Mouse (Mus musculus) testis, adult 2 months (tissue): ENCODE results near the gene Elovl6. TPM values are rescaled to one million over a fixed set of nuclear protein-coding genes. Genes with fewer than 3 reads are reported as not detected.

Source experiments
- H3K27ac ChIP-seq: fragments of 200-500 bp; 2 replicates; pipeline ENCODE4 v1.5.1; 2012; ENCODE audit warnings: low read depth, low read length; ENCODE audit not compliant: control insufficient read depth, insufficient read depth
- H3K27me3 ChIP-seq: fragments of 200-500 bp; 2 replicates; pipeline ENCODE4 v1.6.1; 2012; ENCODE audit warnings: mild to moderate bottlenecking, low read length, moderate library complexity; ENCODE audit not compliant: control insufficient read depth, insufficient read depth
- H3K36me3 ChIP-seq: fragments of 200-500 bp; 2 replicates; pipeline ENCODE4 v1.6.1; 2012; ENCODE audit warnings: mild to moderate bottlenecking, low read length; ENCODE audit not compliant: control insufficient read depth, insufficient read depth
- H3K4me1 ChIP-seq: fragments of 200-500 bp; 2 replicates; pipeline ENCODE4 v1.6.1; 2012; ENCODE audit warnings: low read length; ENCODE audit not compliant: control insufficient read depth, insufficient read depth
- H3K4me3 ChIP-seq: fragments of 200-500 bp; 2 replicates; pipeline ENCODE4 v1.5.1; 2012; ENCODE audit warnings: low read depth, mild to moderate bottlenecking, low read length, moderate library complexity, mixed read lengths; ENCODE audit not compliant: control insufficient read depth
- CTCF ChIP-seq: fragments of 200-500 bp; IDR thresholded peaks from 2 replicates; pipeline ENCODE4 v1.5.1; 2012; ENCODE audit warnings: low read depth, mild to moderate bottlenecking, inconsistent platforms, low read length, moderate library complexity; ENCODE audit not compliant: control insufficient read depth, insufficient read depth, insufficient replicate concordance
- POLR2A ChIP-seq: fragments of 200-500 bp; IDR thresholded peaks from 2 replicates; pipeline ENCODE4 v1.6.1; 2012; ENCODE audit warnings: low read depth, mild to moderate bottlenecking, inconsistent platforms, low read length, moderate library complexity; ENCODE audit not compliant: control insufficient read depth
- polyA plus RNA-seq: library from polyadenylated mRNA; depleted of rRNA; stranded (reverse); fragments of >200 nt; gene quantifications from 2 replicates; pipeline ENCODE4 v1.2.3, GENCODE M21; 2012

The Elovl6 gene
- polyA plus RNA-seq, 1 experiment = 13.3 TPM

DNA sequence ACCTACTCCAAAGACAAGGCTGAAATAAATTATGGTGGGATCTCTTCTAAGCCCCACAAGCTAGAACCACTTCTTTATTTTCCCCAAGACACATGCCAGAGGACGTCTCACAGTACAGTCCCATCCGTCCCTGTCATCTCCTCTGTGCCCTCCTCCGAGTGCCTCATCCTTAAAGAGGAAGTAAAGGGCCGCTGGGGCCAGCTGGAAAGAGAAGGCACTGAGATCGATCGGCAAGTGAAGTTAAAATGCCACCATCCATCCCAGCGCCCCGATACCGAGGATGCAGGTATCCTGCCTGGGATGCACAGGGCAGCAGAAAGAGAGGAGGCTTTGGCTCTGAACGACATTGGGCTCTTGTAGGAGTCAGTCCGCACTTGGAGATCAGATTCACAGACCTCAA, 125.6 kb downstream of the Elovl6 start:
- Histone ChIP-seq H3K36me3 (no peaks in the 10 kb centered on the region), H3K4me3 (no peak overlapping the region), H3K27me3 (no peaks in the 10 kb centered on the region), H3K27ac (no peak overlapping the region), H3K4me1 (no peaks in the 10 kb centered on the region)
- TF ChIP-seq POLR2A (no peak), CTCF (no peak)

DNA sequence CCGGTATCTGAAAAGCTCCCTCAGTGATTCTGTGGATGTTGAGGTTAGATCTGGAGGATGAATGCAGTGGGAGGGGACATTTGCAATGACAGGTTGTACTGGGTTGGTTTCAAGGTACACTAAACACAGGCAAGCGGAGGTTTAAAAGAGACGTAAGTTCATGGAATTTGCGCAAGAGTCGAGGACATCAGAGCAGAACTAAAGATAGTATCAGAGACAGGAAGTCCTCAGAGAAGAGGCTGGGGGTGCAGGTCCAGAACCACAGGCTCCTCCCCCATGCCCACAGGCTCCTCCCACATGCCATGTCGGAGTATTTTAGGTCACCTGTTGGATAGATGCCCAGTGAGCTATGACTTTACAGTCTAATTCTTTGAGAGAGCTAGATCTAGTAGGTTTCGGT, 126.6 kb downstream of the Elovl6 start:
- Histone ChIP-seq H3K4me1 (no peaks in the 10 kb centered on the region), H3K4me3 (no peak overlapping the region), H3K27ac (no peak overlapping the region), H3K27me3 (no peaks in the 10 kb centered on the region), H3K36me3 (no peaks in the 10 kb centered on the region)
- TF ChIP-seq CTCF = no peak
- no peak for TF ChIP-seq POLR2A

GRCm38 (mm10) chr3:129663906-129664305, 131.8 kb downstream of the Elovl6 start:
- Histone ChIP-seq H3K27me3 (no peaks in the 10 kb centered on the region), H3K4me3 (no peak overlapping the region), H3K36me3 (no peaks in the 10 kb centered on the region), H3K27ac (no peak overlapping the region), H3K4me1 (no peaks in the 10 kb centered on the region)
- TF ChIP-seq CTCF (no peak), POLR2A (no peak)

GRCm38 (mm10) chr3:129675923-129676322, 143.8 kb downstream of the Elovl6 start:
- H3K27me3 ChIP-seq = no peaks in the 10 kb centered on the region
- no peak overlapping the region for H3K4me3 ChIP-seq
- no peak overlapping the region for H3K27ac ChIP-seq
- TF ChIP-seq POLR2A = no peak
- TF ChIP-seq CTCF = no peak
- H3K36me3 ChIP-seq = no peaks in the 10 kb centered on the region
- H3K4me1 ChIP-seq = no peaks in the 10 kb centered on the region

- H3K36me3 ChIP-seq = no peaks in the 10 kb centered on the region
- no peak overlapping the region for H3K4me3 ChIP-seq
- no peaks in the 10 kb centered on the region for H3K4me1 ChIP-seq
- H3K27ac ChIP-seq = no peak overlapping the region
- TF ChIP-seq POLR2A = no peak
- H3K27me3 ChIP-seq = no peaks in the 10 kb centered on the region
Measured at GRCm38 (mm10) chr3:129680258-129680657, 148.1 kb downstream of the Elovl6 start.

DNA sequence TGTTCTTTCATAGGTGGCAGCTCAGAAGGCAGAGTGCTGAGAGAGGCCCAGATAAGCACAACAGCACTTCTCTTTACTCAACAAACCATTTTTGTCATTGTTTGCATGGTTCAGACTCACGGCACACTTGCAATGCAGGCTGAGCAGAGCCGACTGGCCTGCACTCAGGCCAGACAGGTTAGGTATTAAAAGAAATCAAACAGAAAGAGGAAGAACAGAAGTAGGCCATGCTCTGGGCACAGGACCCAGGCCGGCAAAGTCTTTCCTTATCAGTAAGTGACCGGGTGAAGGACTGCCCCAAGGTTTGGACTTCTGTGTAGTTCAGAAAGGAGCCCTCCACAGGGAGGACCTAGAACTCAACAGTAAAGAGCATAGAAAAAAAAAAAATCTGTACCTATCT, 149.7 kb downstream of the Elovl6 start:
- TF ChIP-seq CTCF (no peak), POLR2A (no peak)
- no peak overlapping the region for H3K4me3 ChIP-seq
- H3K27ac ChIP-seq = no peak overlapping the region
- H3K36me3 ChIP-seq = no peaks in the 10 kb centered on the region
- no peaks in the 10 kb centered on the region for H3K4me1 ChIP-seq
- no peaks in the 10 kb centered on the region for H3K27me3 ChIP-seq

GRCm38 (mm10) chr3:129682389-129682788, 150.2 kb downstream of the Elovl6 start:
- Histone ChIP-seq H3K4me3 (no peak overlapping the region), H3K27ac (no peak overlapping the region), H3K27me3 (no peaks in the 10 kb centered on the region), H3K36me3 (no peaks in the 10 kb centered on the region), H3K4me1 (no peaks in the 10 kb centered on the region)
- TF ChIP-seq POLR2A (no peak), CTCF (no peak)

DNA sequence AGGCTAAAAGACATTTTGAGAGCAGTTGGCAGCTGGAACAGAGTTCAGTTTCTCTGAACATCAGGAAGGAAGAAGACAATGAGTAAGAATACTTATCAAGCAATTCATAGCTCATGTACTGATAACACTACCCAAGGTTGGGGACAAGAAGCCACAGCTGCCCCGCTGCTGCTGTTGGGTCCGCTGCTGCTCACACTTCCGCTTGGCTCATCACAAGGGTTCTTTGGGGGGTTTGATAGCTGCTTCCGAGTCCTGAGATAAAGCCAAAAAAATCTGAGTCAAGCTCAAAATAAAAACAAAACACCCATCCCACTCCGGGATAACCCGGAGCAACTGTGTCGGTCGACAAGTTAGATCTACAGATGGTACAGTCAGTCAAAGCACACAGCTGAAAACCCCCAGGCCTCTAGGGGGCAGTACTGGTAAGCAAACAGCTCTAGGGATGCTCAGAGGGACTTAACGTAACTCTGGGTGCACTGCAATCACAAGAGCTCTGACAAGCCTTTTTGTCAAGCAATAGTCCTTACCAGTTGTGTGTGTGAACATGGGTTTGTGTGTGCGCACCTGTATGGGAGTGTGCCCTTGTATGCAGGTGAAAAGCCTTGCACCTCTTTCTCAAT, 151.0 kb downstream of the Elovl6 start:
- TF ChIP-seq CTCF (no peak), POLR2A (no peak)
- H3K27me3 ChIP-seq = no peaks in the 10 kb centered on the region
- no peak overlapping the region for H3K27ac ChIP-seq
- H3K36me3 ChIP-seq = no peaks in the 10 kb centered on the region
- no peak overlapping the region for H3K4me3 ChIP-seq
- H3K4me1 ChIP-seq = no peaks in the 10 kb centered on the region
